Mouse (Mus musculus): ENCODE results near the gene Cpe. TPM values are rescaled to one million over a fixed set of nuclear protein-coding genes. Genes with fewer than 3 reads are reported as not detected.

Gene Cpe
- polyA plus RNA-seq (2016; fragmentation: Nextera tagmentation; extraction: Ambion mirVana): 75.7 and 81.6 TPM in 2 replicates

DNA sequence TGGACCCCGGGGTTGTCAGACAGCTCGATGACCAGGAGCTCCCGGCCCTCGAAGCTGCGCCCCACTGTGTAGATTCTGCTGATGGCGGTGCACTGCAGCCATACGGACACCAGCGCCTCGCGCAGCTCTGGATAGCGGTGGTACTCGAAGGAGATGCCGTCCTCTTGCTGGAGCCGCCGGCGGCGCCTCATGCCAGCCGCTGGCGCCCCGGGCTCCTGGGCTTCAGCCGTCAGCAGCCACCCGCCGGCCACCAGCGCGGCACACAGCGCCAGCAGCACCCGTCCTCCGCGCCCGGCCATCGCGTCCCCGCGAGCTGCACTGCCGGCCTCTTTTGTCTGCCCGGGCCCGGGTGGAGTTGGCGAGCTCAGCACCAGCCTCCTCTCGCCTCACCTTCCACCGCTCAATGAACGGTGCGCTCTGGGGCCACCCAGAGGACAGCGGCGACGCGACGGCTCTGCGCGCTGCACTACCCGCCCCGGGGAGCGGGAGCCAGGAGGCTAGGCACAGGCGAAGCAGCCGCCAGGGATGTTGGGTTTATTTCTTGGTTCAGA, at the start of gene Cpe:
Gene Cpe (minus strand): TSS at position 404 of the 551 bp plus-strand sequence.
- Histone ChIP-seq H3K4me3 (peak within 1 kb of the TSS; percentile 70), H3K27me3 (replicated peaks; ENCODE audit: low read depth, poor library complexity, severe bottlenecking) (peaks cover 19% of the 10 kb centered on the region), H3K27ac (replicated peaks) (peak within 1 kb of the TSS; percentile 94), H3K36me3 (replicated peaks) (no peaks in the 10 kb centered on the region), H3K4me1 (peaks cover 10% of the 10 kb centered on the region), H3K9me3 (no peaks in the 10 kb centered on the region)
- under 1% methylated on average over 54 of the region's 54 CpGs for WGBS
- DNase-seq (ENCODE audit: low spot score): peak; percentile 91

DNA sequence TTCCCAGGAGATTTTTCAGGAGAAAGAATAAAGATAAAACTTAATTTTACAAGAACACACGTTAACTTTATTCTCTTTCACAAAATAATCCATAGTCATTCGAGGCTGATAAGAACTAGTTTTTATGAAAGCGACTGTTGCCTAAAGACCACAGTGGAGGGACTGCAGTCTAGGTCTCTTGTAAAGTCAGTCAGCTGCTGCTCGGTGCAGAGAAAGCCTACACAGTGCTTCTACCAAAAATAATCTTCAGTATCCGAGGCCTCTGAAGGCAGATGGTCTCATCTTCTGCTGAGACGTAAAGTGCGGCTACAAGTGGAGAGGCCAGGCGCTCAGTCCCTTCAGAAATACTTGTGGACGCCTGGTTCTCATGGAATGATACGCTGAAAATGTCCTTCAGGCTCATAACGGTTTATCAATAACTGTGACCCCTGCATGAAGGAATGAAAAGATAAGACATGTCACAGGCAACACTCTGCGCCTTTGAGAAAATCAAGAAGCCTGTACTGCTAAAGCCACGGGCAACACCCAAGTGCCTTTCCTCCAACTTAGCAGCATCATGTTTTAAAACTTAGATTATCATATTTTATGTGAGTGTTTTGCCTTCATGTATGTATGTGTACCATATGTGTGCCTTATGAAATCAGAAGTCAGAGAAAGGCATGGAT, 47.8 kb upstream of the Cpe start:
- DNase-seq (ENCODE audit: low spot score): no peak
- no peaks in the 10 kb centered on the region for H3K27me3 ChIP-seq (replicated peaks; ENCODE audit: low read depth, poor library complexity, severe bottlenecking)
- no peaks in the 10 kb centered on the region; the same call in 1 of the 2 replicates for H3K4me1 ChIP-seq
- no peak overlapping the region for H3K4me3 ChIP-seq
- WGBS: 93% methylated on average over 13 of the region's 13 CpGs
- H3K9me3 ChIP-seq: no peaks in the 10 kb centered on the region
- no peak overlapping the region for H3K27ac ChIP-seq (replicated peaks)
- H3K36me3 ChIP-seq (replicated peaks): peaks cover 8% of the 10 kb centered on the region; the same call in 1 of the 2 replicates

DNA sequence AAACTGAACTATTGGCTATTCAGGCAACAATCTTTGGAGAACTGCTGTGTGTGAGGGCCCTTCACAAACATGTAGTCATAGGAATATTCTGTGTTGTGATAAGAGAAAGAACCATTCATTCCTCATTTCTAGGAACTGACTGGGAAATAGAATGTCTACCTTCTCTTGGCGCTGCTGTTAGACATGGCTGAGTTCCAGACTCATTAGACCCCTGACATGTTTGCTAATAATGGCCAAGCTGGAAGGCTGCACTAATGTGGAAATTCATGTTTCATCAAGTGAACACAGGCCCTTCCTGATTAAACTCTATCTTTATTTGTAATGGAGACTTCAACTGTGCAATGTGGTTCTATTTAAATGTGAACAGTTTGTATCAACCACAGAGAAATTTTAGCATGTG, 46.1 kb upstream of the Cpe start:
- WGBS: 92% methylated on average over 1 of the region's 1 CpGs
- Histone ChIP-seq H3K27me3 (replicated peaks; ENCODE audit: low read depth, poor library complexity, severe bottlenecking) (no peaks in the 10 kb centered on the region), H3K4me3 (no peak overlapping the region), H3K9me3 (no peaks in the 10 kb centered on the region), H3K27ac (replicated peaks) (no peak overlapping the region), H3K36me3 (replicated peaks) (peaks cover 8% of the 10 kb centered on the region; the same call in 1 of the 2 replicates), H3K4me1 (peaks cover 9% of the 10 kb centered on the region)
- DNase-seq (ENCODE audit: low spot score): no peak

DNA sequence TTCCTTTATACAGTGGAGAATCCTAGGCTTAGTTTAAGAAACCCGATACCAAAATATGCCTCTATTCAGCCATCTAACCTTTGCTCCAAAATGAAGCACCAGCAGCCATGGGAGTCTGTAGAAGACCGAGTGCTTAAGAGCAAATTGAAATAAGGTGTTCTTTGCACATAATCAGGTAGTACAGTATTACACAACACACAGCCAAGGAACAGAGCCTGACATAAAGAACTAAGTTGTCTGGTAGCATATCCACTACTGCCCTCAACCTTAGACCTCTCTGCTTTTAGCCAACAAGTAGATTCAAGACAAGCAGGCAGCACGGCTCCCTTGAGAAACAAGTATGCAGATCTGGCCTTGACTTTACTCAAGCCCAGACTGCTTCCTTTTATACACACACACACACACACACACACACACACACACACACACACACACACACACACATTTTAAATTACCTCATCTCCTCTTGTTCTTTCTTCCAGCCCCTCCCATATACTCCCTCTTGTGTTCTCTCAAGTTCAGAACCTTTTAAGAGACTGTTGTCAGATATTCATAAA, 44.0 kb upstream of the Cpe start:
- no peak for DNase-seq (ENCODE audit: low spot score)
- Histone ChIP-seq H3K36me3 (replicated peaks) (peaks cover 3% of the 10 kb centered on the region; the same call in 1 of the 2 replicates), H3K9me3 (no peaks in the 10 kb centered on the region), H3K27ac (replicated peaks) (no peak overlapping the region), H3K4me1 (peaks cover 18% of the 10 kb centered on the region), H3K4me3 (no peak overlapping the region), H3K27me3 (replicated peaks; ENCODE audit: low read depth, poor library complexity, severe bottlenecking) (no peaks in the 10 kb centered on the region)
- 77% methylated on average over 3 of the region's 3 CpGs for WGBS

DNA sequence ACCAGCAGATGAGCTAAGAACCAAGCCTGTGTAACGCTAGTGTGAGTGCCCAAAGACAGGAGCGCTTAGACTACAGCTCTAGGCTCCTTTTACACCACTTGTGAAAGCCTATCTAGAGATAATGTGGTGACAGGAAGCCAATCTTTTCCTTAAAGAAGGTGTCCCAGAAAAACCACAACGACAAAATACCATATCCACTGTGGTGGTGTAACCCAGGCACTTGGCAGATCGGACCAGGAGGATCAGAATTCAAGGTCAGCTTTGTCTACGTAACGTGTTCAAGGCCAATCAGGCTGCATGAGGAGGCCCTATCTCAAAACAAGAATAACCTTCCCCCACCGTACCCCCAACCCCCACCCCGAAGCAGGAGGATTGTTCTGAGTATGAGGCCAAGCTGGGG, 42.3 kb upstream of the Cpe start:
- H3K4me1 ChIP-seq: peaks cover 19% of the 10 kb centered on the region

DNA sequence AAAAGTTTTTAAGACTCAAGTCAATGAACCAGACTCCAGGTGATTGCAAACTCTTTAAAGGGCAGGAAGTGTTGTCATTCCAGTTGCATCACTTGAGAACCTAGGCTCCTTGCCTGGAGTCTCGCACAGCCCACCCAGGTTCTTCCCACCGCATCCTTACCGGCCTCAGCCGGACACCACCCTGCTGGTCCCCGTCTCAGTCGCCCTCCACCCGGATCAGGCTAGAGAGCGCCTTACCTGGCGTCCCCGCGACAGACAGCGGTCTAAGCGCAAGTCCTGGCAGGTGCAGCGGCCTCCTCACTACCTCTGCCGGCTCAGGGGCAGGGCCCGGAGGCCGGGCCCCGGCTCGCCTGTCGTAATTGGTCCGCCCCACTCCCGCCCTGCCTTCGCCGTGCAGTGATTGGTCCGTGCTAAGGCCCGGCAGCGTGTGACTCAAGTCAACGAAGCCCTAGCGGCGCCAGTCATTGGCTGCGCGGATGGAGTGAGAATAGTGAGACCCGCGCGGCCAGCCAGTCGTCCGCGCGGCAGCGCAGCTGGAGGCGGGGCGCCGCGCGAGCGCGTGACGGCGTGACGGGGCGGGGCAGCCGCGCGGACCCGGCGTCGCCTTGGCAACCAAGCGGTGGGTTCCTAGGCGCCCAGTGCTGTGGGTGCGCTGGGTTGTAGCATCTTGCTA, 40.6 kb upstream of the Cpe start, which contains the start of gene Msmo1:
Gene Msmo1 (minus strand): TSS at position 522 of the 673 bp plus-strand sequence.
- Histone ChIP-seq H3K4me1 (peaks cover 19% of the 10 kb centered on the region), H3K36me3 (replicated peaks) (peaks cover 28% of the 10 kb centered on the region), H3K27ac (replicated peaks) (peak within 1 kb of the TSS; percentile 91), H3K9me3 (no peaks in the 10 kb centered on the region), H3K27me3 (replicated peaks; ENCODE audit: low read depth, poor library complexity, severe bottlenecking) (no peaks in the 10 kb centered on the region), H3K4me3 (peak within 1 kb of the TSS; percentile 85)
- DNase-seq (ENCODE audit: low spot score): peak; percentile 98
- WGBS: under 1% methylated on average over 60 of the region's 60 CpGs

More for the DNA sequence above, 42.3 kb upstream of the Cpe start:
- no peaks in the 10 kb centered on the region for H3K9me3 ChIP-seq
- 88% methylated on average over 8 of the region's 8 CpGs for WGBS
- peaks cover 11% of the 10 kb centered on the region for H3K36me3 ChIP-seq (replicated peaks)
- no peaks in the 10 kb centered on the region for H3K27me3 ChIP-seq (replicated peaks; ENCODE audit: low read depth, poor library complexity, severe bottlenecking)
- no peak overlapping the region for H3K4me3 ChIP-seq
- DNase-seq (ENCODE audit: low spot score): no peak
- H3K27ac ChIP-seq (replicated peaks): peak overlapping the region; percentile 63

DNA sequence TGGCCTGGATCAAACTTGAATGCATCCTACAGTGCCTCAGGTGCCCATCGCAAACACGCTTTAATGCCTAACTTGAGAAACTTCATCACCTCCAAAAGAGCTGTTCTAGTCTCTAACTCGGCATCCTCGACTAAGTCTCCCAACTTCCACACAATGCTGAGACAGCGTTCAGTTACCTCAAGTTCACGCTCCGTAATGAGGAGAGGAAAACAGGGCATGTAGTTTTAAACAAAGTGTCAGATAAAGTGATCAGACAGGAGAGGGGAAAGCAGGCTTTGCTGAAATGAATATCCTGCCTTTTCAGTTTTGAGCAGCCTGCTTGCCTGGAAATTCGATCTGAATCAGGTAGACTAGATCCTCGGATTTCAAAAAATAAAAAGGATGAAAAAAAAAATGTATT, 39.7 kb upstream of the Cpe start:
- H3K27ac ChIP-seq (replicated peaks): peak overlapping the region; percentile 91
- H3K27me3 ChIP-seq (replicated peaks; ENCODE audit: low read depth, poor library complexity, severe bottlenecking): no peaks in the 10 kb centered on the region
- H3K36me3 ChIP-seq (replicated peaks): peaks cover 35% of the 10 kb centered on the region
- H3K4me1 ChIP-seq: peaks cover 19% of the 10 kb centered on the region
- WGBS: 20% methylated on average over 9 of the region's 9 CpGs
- H3K4me3 ChIP-seq: peak overlapping the region; percentile 85
- no peak for DNase-seq (ENCODE audit: low spot score)
- H3K9me3 ChIP-seq: no peaks in the 10 kb centered on the region

DNA sequence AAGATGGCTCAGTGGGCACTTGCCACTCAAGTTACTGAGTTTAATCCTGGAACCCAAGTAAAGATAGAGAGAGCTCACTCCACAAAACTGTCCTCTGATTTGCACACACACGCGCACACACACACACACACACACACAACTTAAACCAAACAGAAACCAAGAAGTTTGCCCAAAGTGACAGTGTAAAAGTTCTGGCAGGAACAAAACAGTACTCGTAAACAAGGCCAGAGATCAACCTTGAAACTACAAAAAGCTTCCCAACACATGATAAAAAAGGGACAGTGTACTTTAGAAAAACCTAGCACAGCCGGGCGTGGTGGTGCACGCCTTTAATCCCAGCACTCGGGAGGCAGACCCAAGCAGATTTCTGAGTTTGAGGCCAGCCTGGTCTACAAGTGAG, 35.3 kb upstream of the Cpe start:
- DNase-seq (ENCODE audit: low spot score): no peak
- Histone ChIP-seq H3K4me3 (no peak overlapping the region), H3K9me3 (no peaks in the 10 kb centered on the region), H3K4me1 (peaks cover 10% of the 10 kb centered on the region), H3K27ac (replicated peaks) (no peak overlapping the region), H3K36me3 (replicated peaks) (peaks cover 80% of the 10 kb centered on the region), H3K27me3 (replicated peaks; ENCODE audit: low read depth, poor library complexity, severe bottlenecking) (no peaks in the 10 kb centered on the region)
- WGBS: 93% methylated on average over 7 of the region's 7 CpGs

DNA sequence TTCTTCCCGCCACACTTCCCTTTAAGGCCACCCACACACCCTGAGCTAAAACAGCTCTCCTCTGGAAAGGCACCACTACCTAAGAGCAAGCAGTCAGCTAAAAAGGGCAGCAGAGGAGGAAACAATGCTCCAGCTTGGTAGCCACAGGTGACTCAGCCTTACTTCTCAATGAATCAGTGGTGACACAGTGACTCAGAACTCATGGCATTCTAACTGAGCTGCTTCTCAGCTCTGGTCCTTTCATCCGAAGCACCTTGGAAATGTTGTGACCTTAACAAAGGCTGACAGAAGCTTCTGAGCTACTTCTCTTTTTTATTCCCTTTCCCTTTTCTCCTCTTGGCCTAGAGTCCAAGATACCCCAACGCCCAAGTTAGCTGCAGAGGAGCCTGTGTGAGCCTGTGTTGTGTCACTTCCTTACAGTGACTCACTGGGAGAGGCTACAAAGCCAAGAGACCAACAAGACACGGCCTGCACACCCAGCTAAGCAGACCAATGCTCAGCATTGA, 33.4 kb upstream of the Cpe start:
- Histone ChIP-seq H3K9me3 (no peaks in the 10 kb centered on the region), H3K4me1 (no peaks in the 10 kb centered on the region), H3K27ac (replicated peaks) (no peak overlapping the region), H3K27me3 (replicated peaks; ENCODE audit: low read depth, poor library complexity, severe bottlenecking) (no peaks in the 10 kb centered on the region), H3K36me3 (replicated peaks) (peaks cover 98% of the 10 kb centered on the region), H3K4me3 (no peak overlapping the region)
- WGBS: 88% methylated on average over 4 of the region's 4 CpGs
- DNase-seq (ENCODE audit: low spot score): no peak

DNA sequence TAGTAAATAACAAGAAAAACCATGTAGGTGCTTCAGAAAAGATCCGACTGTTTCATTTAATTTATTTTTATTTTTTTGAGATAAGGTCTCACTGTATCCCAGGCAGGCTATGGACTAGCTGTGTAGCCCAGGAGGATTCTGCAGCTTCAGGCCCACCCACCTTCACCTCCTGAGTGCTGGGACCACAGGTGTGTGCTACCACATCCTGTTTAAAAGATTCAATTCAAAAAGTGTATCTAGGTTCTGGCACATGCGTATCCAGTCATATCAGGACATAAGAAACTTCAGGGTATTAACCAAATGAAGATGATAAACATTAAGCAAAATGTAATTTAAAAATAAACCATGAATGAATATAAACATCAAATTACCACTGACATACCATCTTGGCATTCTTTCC, 30.4 kb upstream of the Cpe start:
- Histone ChIP-seq H3K4me1 (no peaks in the 10 kb centered on the region), H3K27me3 (replicated peaks; ENCODE audit: low read depth, poor library complexity, severe bottlenecking) (no peaks in the 10 kb centered on the region), H3K36me3 (replicated peaks) (peaks cover 99% of the 10 kb centered on the region), H3K27ac (replicated peaks) (no peak overlapping the region), H3K4me3 (no peak overlapping the region), H3K9me3 (no peaks in the 10 kb centered on the region)
- 93% methylated on average over 2 of the region's 2 CpGs for WGBS
- DNase-seq (ENCODE audit: low spot score): no peak

DNA sequence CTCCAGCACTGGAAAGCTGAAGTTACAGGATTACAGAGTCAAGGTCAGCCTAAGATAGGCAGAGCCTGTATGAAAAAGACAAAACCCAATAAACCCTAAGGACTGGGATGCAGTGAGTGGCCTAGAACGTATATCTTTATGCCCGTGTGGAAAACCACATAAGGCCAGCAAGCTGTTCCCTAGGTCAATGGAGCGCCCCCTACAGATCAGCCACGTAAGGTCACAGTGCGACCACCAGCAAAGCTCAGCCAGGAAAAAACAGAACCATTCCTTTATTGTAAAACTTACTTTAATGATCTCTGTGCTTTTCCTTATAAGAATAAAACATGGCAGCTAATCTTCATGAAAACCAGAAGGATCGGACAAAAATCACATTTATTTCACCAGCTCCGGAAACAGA, 25.0 kb upstream of the Cpe start:
- H3K4me1 ChIP-seq: no peaks in the 10 kb centered on the region
- H3K9me3 ChIP-seq: no peaks in the 10 kb centered on the region
- H3K27ac ChIP-seq (replicated peaks): no peak overlapping the region
- H3K4me3 ChIP-seq: no peak overlapping the region
- H3K27me3 ChIP-seq (replicated peaks; ENCODE audit: low read depth, poor library complexity, severe bottlenecking): no peaks in the 10 kb centered on the region
- H3K36me3 ChIP-seq (replicated peaks): peaks cover 76% of the 10 kb centered on the region
- no peak for DNase-seq (ENCODE audit: low spot score)
- 85% methylated on average over 7 of the region's 7 CpGs for WGBS

DNA sequence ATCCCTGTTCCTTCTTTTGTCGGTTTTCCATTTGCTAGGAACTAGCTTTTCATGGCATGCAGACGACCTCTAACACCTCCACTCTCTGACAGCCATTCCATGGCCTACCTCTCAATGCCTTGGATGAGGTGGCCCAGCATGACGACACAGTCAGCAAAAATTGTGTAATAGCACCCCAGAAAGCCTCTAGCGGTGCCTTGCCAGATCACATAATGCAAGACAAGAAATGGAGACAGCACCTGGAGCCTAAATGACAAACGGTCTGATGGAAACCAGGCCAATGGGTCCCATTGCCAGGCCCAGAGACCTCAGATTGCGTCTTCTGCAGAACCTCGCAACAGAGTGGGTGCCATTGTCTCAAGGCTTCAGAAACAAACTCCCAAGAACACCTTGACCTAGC, 19.6 kb upstream of the Cpe start:
- Histone ChIP-seq H3K4me1 (no peaks in the 10 kb centered on the region), H3K27ac (replicated peaks) (no peak overlapping the region), H3K27me3 (replicated peaks; ENCODE audit: low read depth, poor library complexity, severe bottlenecking) (no peaks in the 10 kb centered on the region), H3K9me3 (no peaks in the 10 kb centered on the region), H3K36me3 (replicated peaks) (peaks cover 23% of the 10 kb centered on the region), H3K4me3 (no peak overlapping the region)
- DNase-seq (ENCODE audit: low spot score): no peak
- WGBS: 88% methylated on average over 7 of the region's 7 CpGs

Data from embryonic facial prominence, embryonic 10.5 days (tissue).